Mouse (Mus musculus) ovary, adult 18-20 months (tissue): ENCODE results near the gene Slc35d2.
"Not testable (repeated sequence)": the region's sequence is repeated elsewhere in the genome, so short reads cannot be mapped to it uniquely, and the experiment has no call there.

Source experiments
- DNase-seq: peaks from one replicate; pipeline ENCODE4 v3.0.0; 2022; ENCODE audit warnings: low spot score, mixed read lengths

Gene Slc35d2

GRCm38 (mm10) chr13:64052281-64052680 is 76.9 kb downstream of the Slc35d2 start:
- DNase-seq: not testable (repeated sequence)

- no peak for DNase-seq
Observed at GRCm38 (mm10) chr13:64050895-64051294, 78.3 kb downstream of the Slc35d2 start.

- DNase-seq: no peak
Observed at GRCm38 (mm10) chr13:64049535-64049934, 79.6 kb downstream of the Slc35d2 start.

- DNase-seq: no peak
Observed at GRCm38 (mm10) chr13:64048467-64048866, 80.7 kb downstream of the Slc35d2 start.
